Mouse (Mus musculus) forebrain, embryonic 13.5 days (tissue): ENCODE results near the gene Myh11. TPM values are rescaled to one million over a fixed set of nuclear protein-coding genes. Genes with fewer than 3 reads are reported as not detected.

Source experiments
- ATAC-seq: fragments of 200-750 bp; cut with Nextera tagmentation; 2 replicates; pipeline ENCODE4 v1.8.0; 2017
- H3K27ac ChIP-seq: fragments of 300-500 bp; sonication (generic); 2 replicates; pipeline ENCODE4 v1.5.1; 2015; ENCODE audit warnings: inconsistent platforms, mild to moderate bottlenecking, moderate library complexity
- H3K27me3 ChIP-seq: fragments of 300-500 bp; sonication (generic); 2 replicates; pipeline ENCODE4 v1.6.1; 2015; ENCODE audit warnings: mild to moderate bottlenecking, inconsistent platforms
- H3K36me3 ChIP-seq: fragments of 300-500 bp; sonication (generic); 2 replicates; pipeline ENCODE4 v1.6.1; 2015; ENCODE audit warnings: mild to moderate bottlenecking, inconsistent platforms; ENCODE audit not compliant: poor library complexity, severe bottlenecking
- H3K4me1 ChIP-seq: fragments of 300-500 bp; sonication (generic); 2 replicates; pipeline ENCODE4 v1.6.1; 2015; ENCODE audit warnings: inconsistent platforms
- H3K4me2 ChIP-seq: fragments of 300-500 bp; sonication (generic); 2 replicates; pipeline ENCODE4 v1.6.1; 2015; ENCODE audit warnings: inconsistent platforms, mild to moderate bottlenecking, moderate library complexity
- H3K4me3 ChIP-seq: fragments of 300-500 bp; sonication (generic); 2 replicates; pipeline ENCODE4 v1.5.1; 2015; ENCODE audit warnings: mild to moderate bottlenecking, inconsistent platforms
- H3K9ac ChIP-seq: fragments of 300-500 bp; sonication (generic); 2 replicates; pipeline ENCODE4 v1.6.1; 2015; ENCODE audit warnings: mild to moderate bottlenecking, inconsistent platforms
- H3K9me3 ChIP-seq: fragments of 300-500 bp; sonication (generic); replicated peaks from 2 replicates; pipeline ENCODE4 v1.6.1; 2016; ENCODE audit warnings: inconsistent platforms
- WGBS: fragments of 180-500 bp; shearing (Covaris S2); methylation state at CpG from one replicate; pipeline ENCODE4 v1.1.7; 2015; 5-methylcytosine and 5-hydroxymethylcytosine counted together
- polyA plus RNA-seq: library from polyadenylated mRNA; unstranded; fragments of >200 nt; fragmentation: Nextera tagmentation; extraction: Ambion mirVana; gene quantifications from 2 replicates; pipeline ENCODE4 v1.2.1, GENCODE M21; 2015

The Myh11 gene
- polyA plus RNA-seq, 1 experiment from 2014 or later = 0.18 TPM

DNA sequence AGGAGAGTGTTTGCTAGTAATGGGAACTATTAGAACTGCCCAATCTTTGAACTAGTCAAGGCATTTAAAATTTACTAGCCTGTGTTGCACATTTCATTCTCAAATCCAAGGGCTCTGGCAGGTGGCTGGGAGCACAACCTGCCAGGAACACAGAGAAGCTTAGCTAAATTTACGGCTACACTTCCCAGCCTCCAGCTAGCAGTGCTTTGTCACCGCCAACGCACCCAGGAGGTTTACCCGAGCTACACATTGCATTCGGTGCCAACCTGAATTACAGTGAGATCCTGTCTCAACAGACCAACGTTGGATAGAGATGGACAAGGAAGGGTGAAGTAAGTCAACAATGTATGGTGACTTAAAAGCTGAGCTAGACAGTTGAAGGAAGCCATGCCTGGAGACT is 27.9 kb downstream of the Myh11 start:
- no peak overlapping the region for H3K4me2 ChIP-seq
- H3K4me3 ChIP-seq = no peak overlapping the region
- H3K27ac ChIP-seq = no peak overlapping the region
- no peaks in the 10 kb centered on the region for H3K4me1 ChIP-seq
- 92% methylated on average over 6 of the region's 6 CpGs for WGBS
- no peaks in the 10 kb centered on the region for H3K9me3 ChIP-seq
- no peaks in the 10 kb centered on the region for H3K36me3 ChIP-seq
- no peaks in the 10 kb centered on the region for H3K27me3 ChIP-seq
- ATAC-seq = no peak
- H3K9ac ChIP-seq = no peak overlapping the region

DNA sequence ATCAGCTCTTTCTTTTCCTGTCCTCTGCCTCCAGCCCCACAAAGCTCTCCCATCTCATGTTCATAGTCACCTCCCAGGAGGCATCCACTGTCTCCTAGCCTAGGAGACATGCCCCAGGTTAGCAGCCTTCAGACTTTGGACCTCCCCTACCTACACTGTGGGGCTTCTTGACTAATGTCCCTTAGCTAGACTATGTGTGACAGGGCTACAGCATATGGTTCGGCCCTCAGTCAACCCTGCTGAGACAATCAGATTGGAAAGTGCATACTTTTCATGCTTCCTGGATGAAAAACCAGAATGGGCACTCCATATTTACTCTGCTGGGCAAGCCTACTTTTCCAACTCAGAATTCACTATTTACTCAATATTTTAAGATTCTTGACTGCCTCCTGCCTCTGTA is 28.8 kb downstream of the Myh11 start:
- ATAC-seq = no peak
- Histone ChIP-seq H3K27me3 (no peaks in the 10 kb centered on the region), H3K4me3 (no peak overlapping the region), H3K27ac (no peak overlapping the region), H3K4me1 (no peaks in the 10 kb centered on the region), H3K9me3 (no peaks in the 10 kb centered on the region), H3K4me2 (no peak overlapping the region), H3K9ac (no peak overlapping the region), H3K36me3 (no peaks in the 10 kb centered on the region)
- WGBS = 78% methylated on average over 1 of the region's 1 CpGs

DNA sequence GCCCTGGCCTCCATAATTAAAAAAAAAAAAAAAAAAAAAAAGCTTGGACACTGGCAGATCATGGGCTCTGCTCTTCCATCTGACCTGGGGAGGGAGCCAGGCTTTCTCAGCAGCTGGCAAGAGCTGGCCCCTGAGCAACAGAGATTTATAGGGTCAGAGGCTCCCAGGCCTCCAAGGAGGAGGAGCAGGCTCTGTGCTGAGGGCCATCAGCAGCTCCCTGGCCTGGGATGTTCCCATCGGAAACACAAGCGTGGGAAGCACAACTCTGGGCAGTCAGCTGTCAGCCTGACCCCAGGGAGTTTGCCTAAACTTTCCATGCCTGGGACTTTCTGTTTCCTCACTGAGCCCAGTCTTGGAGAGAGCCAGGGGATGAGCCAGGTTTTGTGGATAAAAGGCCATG is 32.3 kb downstream of the Myh11 start:
- Histone ChIP-seq H3K9me3 (no peaks in the 10 kb centered on the region), H3K9ac (no peak overlapping the region), H3K27ac (no peak overlapping the region), H3K4me2 (no peak overlapping the region), H3K4me1 (no peaks in the 10 kb centered on the region), H3K4me3 (no peak overlapping the region), H3K36me3 (no peaks in the 10 kb centered on the region), H3K27me3 (no peaks in the 10 kb centered on the region)
- no peak for ATAC-seq
- WGBS = 73% methylated on average over 2 of the region's 2 CpGs

DNA sequence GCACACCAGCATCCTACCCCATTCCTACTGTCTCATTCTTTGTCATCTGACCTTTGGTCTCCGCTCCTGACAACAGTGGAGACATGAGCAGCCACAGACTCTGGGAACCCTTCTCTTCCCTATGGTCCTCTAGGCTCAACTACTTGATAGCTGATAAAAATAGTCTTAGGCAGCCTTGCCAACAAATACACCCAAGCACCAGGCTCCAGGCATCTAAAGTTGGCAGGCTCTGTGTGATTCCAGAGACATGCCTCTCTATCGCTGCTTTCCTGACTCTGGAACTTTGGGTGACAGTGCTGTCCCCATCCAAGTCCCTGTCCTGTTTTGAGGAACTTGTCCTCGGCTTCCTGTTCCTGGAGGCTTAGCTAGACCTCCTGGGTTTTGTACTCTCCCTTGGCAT is 37.6 kb downstream of the Myh11 start:
- no peaks in the 10 kb centered on the region for H3K9me3 ChIP-seq
- WGBS = 91% methylated on average over 3 of the region's 3 CpGs
- no peak overlapping the region for H3K4me3 ChIP-seq
- no peak overlapping the region for H3K4me2 ChIP-seq
- H3K27me3 ChIP-seq = no peaks in the 10 kb centered on the region
- no peaks in the 10 kb centered on the region for H3K4me1 ChIP-seq
- no peak overlapping the region for H3K27ac ChIP-seq
- no peak for ATAC-seq
- H3K9ac ChIP-seq = no peak overlapping the region
- no peaks in the 10 kb centered on the region for H3K36me3 ChIP-seq

DNA sequence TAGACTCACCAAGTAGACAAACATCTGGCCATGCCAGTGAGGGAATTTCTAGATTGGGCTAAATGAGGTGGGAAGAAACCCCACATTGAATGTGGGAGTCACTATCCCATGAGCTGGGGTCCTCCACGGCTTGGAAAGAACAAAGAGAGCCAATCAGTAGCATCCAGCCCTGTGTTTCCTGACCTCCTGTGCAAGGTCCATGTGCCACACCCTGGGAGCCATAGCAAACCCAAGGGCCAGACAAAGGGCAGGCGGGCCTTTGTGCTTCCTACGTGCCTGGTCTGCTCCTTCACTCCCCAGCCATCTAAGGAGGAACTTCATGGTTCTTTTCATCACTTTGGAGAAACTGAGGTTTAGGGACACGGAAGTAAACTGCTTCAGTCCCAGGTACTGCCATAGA is 38.3 kb downstream of the Myh11 start:
- Histone ChIP-seq H3K4me3 (no peak overlapping the region), H3K9ac (no peak overlapping the region), H3K9me3 (no peaks in the 10 kb centered on the region), H3K36me3 (no peaks in the 10 kb centered on the region), H3K4me1 (no peaks in the 10 kb centered on the region), H3K27me3 (no peaks in the 10 kb centered on the region), H3K4me2 (no peak overlapping the region), H3K27ac (no peak overlapping the region)
- no peak for ATAC-seq
- WGBS = 60% methylated on average over 4 of the region's 4 CpGs

DNA sequence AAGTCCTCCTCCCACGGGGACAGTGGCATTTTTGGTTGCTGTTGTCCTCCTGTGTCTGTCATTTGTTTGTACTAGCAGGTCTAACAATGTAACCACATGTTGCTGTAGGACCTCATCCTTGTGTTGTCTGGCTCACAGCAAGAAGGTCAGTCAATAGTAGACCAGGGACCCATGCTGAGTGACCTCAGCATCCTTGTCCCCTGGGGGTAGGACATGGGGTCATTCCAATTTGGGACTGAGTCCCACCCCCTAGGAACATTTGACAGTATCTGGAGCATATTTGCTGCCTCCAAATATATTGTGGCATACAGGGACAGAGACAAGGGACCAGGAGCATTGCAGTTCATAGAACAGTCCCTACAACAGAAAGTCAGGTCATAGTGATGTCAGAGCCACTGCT is 41.3 kb downstream of the Myh11 start:
- Histone ChIP-seq H3K27ac (no peak overlapping the region), H3K27me3 (no peaks in the 10 kb centered on the region), H3K36me3 (no peaks in the 10 kb centered on the region), H3K9me3 (no peaks in the 10 kb centered on the region), H3K4me2 (no peak overlapping the region), H3K4me3 (no peak overlapping the region), H3K4me1 (no peaks in the 10 kb centered on the region), H3K9ac (no peak overlapping the region)
- ATAC-seq = no peak
- 76% methylated on average over 1 of the region's 1 CpGs for WGBS

DNA sequence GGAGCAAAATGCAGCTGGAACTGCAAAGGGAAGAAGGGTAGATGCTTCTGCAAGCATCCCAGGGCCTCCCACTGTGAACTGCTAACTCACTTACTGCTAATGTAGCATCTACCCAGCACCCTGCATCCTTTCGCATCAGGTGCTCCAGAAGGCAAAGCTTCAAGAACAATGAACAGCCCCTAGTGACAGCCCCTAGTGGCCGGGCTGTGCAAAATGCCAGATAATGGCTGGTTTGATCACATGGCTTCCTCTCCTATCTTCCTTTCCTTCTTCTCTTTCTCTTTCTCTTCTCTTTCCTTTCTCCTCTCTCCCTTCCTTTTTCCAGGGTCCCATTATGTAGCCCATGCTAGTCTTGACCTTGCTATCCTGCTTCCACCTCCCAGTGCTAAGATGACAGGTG is 48.6 kb downstream of the Myh11 start:
- WGBS = 27% methylated on average over 2 of the region's 2 CpGs
- ATAC-seq = no peak
- H3K4me2 ChIP-seq = no peak overlapping the region

DNA sequence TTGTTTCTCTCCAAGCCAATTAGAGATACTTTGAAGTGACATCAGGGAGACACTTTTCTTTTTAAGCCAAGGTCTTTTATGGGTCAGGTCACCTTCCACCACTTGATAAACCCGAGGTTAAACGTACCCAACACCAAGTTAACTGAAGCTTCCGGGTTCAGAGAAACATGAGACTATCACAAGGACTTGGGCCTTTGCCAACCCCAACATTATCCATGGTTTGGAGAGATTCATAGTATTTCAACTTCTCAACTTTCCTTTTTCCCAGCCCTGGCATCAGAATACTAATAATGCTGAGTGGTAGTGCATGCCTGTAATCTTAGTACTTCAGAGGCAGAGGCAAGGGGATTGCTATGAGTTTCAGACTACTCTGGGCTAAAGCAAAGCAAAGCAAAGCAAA is 49.1 kb downstream of the Myh11 start:
- Histone ChIP-seq H3K4me1 (no peaks in the 10 kb centered on the region), H3K9me3 (no peaks in the 10 kb centered on the region), H3K9ac (no peak overlapping the region), H3K4me3 (no peak overlapping the region), H3K27me3 (no peaks in the 10 kb centered on the region), H3K36me3 (no peaks in the 10 kb centered on the region), H3K27ac (no peak overlapping the region), H3K4me2 (no peak overlapping the region)
- 86% methylated on average over 3 of the region's 3 CpGs for WGBS
- ATAC-seq = no peak

More for the DNA sequence above, 48.6 kb downstream of the Myh11 start:
- Histone ChIP-seq H3K36me3 (no peaks in the 10 kb centered on the region), H3K27me3 (no peaks in the 10 kb centered on the region), H3K4me3 (no peak overlapping the region), H3K9ac (no peak overlapping the region), H3K9me3 (no peaks in the 10 kb centered on the region), H3K4me1 (no peaks in the 10 kb centered on the region), H3K27ac (no peak overlapping the region)

DNA sequence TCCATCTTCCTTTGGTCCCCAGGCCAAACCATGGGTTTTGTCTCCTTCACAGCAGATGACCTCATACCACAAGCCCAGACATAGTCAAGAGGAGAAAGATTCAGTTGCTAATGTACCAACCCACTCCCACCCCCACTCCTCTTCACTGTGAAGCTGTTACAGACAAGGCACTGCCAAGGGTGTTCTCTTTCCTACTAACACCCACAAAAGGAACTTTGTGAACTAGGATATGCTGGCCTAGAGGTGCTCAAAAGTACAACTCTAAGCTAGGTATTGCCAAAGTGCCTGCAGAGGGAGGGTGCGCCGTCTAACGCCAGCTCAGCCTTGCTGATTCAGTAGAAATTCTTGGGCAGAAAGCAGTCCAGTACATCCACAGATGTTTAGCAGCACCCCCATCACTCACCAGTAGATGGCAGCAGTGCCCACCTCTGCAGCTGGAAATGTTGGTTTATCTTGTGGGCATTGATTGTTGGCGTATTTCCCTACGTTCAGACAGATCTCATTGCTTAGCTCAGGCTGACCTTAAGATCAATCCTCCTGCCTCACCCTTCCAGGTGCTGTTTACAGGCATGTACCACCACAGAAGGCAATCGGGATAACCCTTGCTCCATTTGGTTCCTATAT is 54.0 kb downstream of the Myh11 start:
- H3K9me3 ChIP-seq = no peaks in the 10 kb centered on the region
- no peaks in the 10 kb centered on the region for H3K27me3 ChIP-seq
- ATAC-seq = peak; percentile 78
- no peaks in the 10 kb centered on the region for H3K36me3 ChIP-seq
- WGBS = 26% methylated on average over 6 of the region's 6 CpGs
- no peak overlapping the region for H3K4me2 ChIP-seq
- H3K4me3 ChIP-seq = no peak overlapping the region
- no peak overlapping the region for H3K27ac ChIP-seq
- no peaks in the 10 kb centered on the region for H3K4me1 ChIP-seq
- no peak overlapping the region for H3K9ac ChIP-seq

DNA sequence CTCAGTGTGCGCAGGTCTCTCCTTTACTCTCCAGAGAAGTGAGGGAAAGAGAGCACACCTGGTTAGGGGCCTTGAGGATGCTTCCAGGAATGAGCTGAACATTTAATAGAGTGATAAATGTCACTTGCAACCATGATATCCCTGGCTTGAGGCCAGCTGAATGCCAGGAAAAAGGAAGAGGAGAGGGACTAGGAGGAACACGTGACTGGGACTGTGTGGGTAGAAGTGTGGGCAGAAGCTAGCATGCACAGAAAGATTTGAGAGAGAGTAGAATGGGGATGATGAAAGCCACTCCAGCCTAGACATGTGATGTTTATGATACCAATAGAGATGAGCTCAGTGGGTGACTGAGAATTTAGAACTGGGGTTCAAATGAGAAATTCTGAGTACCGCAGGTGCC is 76.0 kb downstream of the Myh11 start:
- H3K4me3 ChIP-seq = no peak overlapping the region
- H3K4me2 ChIP-seq = no peak overlapping the region
- H3K9me3 ChIP-seq = no peaks in the 10 kb centered on the region
- H3K36me3 ChIP-seq = no peaks in the 10 kb centered on the region
- 96% methylated on average over 3 of the region's 3 CpGs for WGBS
- H3K4me1 ChIP-seq = no peaks in the 10 kb centered on the region
- H3K9ac ChIP-seq = no peak overlapping the region
- no peak for ATAC-seq
- no peak overlapping the region for H3K27ac ChIP-seq
- no peaks in the 10 kb centered on the region for H3K27me3 ChIP-seq

DNA sequence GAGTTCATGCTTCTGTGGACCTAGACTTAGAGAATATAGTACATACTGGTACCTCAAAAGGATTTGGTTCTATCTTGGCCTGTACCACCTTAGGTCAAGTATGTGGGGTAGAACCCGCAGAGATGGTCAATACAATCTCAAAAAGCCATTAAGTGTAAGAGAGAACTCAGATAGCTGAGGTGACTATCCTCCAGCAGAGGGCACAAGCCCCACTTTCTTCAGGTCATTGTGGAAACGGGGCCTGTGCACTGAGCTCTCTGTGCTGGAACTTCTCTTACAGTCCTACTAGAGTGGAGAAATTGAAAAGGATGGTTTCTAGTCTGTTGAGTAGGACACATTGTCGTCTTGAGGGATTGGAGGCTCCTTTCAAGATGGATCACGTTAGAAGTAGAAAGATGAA is 92.4 kb downstream of the Myh11 start:
- Histone ChIP-seq H3K27ac (no peak overlapping the region), H3K4me2 (no peak overlapping the region), H3K36me3 (no peaks in the 10 kb centered on the region), H3K27me3 (no peaks in the 10 kb centered on the region), H3K4me1 (no peaks in the 10 kb centered on the region), H3K4me3 (no peak overlapping the region), H3K9me3 (no peaks in the 10 kb centered on the region), H3K9ac (no peak overlapping the region)
- no peak for ATAC-seq
- WGBS = 75% methylated on average over 4 of the region's 4 CpGs

DNA sequence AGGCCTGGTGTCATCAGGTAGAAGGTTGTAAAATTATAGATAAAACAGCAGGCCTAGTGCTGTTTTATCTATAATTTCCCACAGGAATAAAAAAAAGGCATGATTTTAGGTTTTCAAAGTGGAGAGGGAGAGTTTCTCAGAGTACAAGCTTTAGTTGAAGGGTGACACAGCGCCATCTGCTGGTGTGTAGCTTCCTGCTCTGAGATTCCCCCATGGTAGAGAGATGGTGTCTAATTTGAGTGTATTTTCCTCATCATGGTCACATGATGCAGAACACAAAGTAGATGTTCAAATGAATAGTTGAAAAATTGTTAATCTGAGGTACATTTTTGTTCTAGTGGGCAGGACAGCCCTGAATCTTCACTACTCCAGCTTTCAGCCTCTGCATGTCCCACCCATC is 95.7 kb downstream of the Myh11 start:
- 32% methylated on average over 1 of the region's 1 CpGs for WGBS
- Histone ChIP-seq H3K4me2 (no peak overlapping the region), H3K4me1 (no peaks in the 10 kb centered on the region), H3K27ac (no peak overlapping the region), H3K36me3 (peaks cover 24% of the 10 kb centered on the region), H3K4me3 (no peak overlapping the region), H3K9me3 (no peaks in the 10 kb centered on the region), H3K27me3 (no peaks in the 10 kb centered on the region), H3K9ac (no peak overlapping the region)
- ATAC-seq = no peak

DNA sequence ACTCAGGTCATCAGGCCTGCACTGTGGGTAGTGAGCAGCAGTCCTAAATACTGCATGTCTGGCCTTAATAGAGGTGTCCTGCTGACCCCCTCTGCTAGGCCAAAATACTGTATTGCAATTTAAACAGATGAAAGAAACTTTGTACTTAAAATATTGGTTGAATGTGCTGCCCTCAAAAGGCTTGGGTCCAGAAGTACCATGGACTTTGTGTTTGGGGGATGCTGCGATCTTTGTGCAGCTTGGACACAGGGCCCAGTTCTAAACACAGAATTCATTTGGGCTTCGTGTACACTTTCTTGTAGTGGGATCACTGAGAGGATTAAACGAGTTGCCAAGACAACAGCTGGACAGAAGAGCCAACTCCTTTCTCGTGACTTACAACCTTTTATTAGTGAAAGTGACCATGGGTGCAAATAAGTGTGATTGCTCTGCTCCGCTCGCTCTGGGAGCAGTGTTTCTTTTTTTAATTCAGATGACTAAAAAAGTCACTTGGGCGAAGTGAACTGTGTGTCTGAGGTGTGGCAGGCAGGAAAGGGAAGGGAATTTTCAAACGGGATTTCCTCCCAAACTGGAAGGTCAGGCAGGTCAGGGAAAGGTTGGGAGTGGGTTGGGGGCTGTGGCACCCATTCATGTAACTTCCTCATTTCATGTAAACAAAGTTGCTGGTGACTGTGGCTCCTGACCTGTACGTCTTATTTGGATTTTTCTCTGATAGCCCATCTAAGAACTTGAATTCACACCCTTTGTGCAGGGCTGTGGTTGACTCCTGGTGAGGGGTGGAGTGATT is 96.8 kb downstream of the Myh11 start:
- no peaks in the 10 kb centered on the region for H3K4me1 ChIP-seq
- WGBS = 48% methylated on average over 9 of the region's 9 CpGs

More for the DNA sequence above, 96.8 kb downstream of the Myh11 start:
- no peaks in the 10 kb centered on the region for H3K27me3 ChIP-seq
- H3K4me2 ChIP-seq = no peak overlapping the region
- no peak overlapping the region for H3K4me3 ChIP-seq
- H3K9me3 ChIP-seq = no peaks in the 10 kb centered on the region
- H3K36me3 ChIP-seq = peaks cover 35% of the 10 kb centered on the region
- H3K27ac ChIP-seq = no peak overlapping the region
- no peak for ATAC-seq
- no peak overlapping the region for H3K9ac ChIP-seq
